Mouse (Mus musculus) cerebellum, adult 9-10 months (tissue): ENCODE results near the gene Tbxas1.

Experiments used
- DNase-seq: peaks from one replicate; pipeline ENCODE4 v3.0.0; 2022

Gene Tbxas1

DNA sequence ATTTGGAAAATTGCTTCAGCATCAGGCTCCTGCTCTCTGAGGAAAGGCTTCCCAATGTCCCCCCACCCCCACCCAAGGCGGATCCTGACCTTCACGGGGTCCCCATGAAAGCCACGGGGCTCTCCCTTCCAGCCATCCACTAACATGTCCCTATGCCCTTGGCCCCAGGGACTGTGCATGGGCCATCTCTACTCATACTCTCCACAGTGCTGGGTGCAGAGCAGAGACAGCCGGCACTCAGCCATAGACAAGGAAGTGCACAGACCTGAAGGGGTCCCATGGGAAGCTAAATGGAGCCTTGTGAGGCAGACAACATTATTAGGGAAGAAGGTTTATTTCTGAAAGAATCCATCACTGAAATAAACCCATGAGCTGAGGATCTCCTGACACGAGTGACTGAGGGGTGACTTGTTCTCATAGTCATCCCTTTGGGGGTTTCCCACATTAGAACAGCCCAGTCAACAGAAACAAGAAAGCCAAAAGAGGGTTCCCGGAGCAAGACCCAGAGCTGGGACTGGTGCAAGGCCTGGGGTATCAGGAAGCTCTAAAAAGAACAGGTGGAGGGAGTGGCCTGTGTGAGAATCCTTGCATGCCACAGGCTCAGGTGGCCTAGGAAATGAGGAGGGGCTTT lies 179.8 kb downstream of the Tbxas1 start:
- DNase-seq = no peak

DNA sequence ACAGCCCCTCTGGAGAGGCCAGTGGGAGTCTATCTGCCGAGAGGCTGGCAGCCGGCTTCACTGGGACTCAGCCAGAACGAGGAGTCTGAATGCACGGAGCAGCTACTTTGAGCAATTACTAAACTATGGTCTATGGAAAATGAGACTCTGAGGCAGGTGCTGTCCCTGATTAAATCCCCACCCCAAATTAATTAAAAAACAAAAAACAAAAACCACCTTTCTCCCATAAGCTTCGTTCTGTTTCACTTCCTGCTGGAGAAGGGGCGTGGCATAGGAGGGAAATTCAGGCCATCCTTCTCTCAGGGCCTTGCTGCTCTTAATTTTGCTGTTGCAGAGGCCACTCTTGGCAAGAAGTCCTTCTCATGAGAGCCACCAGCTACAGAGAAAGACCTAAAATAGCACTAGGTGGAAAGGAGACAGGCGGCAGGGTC lies 180.6 kb downstream of the Tbxas1 start:
- no peak for DNase-seq

DNA sequence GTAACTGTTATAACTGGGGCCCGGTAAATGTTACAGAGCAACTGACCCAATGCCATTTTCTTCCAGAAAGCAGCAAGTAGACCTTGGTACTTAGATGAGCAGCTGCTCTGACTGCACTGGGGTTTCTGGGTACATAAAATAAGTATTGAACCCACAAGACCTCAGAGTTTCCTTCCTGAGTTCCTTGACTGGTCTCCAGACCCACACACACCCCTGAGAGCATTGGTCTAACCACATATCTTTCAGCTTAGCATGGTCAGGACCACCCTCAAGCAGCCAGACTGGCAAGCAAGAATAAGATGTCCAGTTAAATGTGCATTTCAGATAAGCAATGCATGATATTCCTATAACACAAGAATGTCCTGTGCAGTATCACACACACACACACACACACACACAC lies 182.0 kb downstream of the Tbxas1 start:
- no peak for DNase-seq

DNA sequence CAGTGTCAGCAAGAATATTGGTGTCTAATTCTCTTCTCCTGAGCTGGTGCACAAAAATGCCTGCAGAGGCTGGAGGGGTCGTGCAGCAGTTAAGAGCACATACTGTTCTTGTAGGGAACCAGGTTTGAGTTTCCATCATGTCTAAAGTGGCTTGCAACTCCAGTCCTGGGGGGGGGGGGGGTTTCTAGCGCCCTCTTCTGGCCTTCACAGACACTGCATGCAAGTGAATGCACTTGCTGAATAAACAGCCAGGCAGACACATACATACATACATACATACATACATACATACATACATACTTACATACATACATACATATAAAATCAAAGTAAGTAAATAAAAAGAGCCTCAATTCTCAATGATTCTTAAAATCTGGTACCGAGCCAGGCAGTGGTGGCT lies 183.2 kb downstream of the Tbxas1 start:
- no peak for DNase-seq

DNA sequence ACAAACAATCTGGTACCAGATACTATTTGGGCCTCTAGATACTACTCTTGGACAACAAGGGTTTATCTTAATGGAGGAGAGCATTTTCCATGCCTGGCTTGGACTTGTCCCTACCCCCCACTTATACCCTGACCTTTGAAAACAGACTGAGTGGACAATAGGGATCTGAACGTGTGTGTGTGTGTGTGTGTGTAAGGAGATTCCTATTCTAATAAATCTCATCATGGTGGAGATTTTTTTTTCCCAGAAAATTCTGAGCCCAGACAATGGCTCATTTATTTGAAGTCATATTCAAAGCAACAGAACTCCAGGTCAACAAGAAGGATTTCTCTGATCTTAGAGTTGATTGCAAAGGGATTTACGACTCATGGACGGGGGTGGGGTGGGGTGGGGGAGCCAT lies 183.7 kb downstream of the Tbxas1 start:
- DNase-seq = no peak

DNA sequence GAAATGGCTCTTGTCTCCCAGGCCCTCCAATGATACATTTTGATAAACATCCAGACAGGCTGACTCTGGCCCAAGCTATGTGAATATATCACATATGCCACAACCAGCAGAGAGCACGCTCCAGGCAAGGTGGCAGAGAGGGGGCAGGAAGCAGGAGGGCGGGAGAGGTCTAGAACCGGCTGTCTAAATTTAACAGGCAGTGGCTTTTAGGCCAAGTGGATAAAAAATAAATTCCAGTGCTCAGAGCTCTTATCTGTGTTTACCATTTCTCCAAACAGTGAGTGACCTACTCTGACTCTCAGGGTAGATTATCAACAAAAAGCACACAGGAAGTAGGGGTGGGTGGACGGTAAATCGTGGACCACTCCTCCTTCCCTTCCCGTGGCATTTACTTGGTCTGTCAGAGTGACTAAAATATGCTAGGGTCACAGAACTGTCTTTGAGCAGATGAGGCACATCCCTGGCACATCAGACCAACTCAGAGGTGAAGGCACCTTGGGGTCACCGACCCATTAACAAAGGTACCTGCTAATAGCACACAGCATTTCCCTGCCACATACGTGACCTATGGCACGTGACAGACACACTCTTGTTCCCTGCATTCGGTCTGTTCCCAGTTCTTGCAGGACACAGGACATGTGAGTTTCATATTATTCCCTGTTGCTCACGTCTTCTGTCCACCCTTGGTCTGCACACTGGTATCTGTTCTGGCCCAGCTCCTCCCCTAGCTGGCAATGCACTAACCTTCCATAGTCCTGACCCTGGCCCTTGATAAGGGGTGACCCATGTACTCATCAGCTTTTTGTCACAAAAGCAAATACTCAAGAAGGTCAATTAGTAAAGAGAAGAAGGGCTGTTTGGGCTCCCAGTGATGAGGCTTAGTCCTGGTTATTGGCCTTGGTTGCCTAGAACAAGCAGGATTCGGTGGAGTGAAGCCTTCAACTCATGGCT lies 184.6 kb downstream of the Tbxas1 start:
- DNase-seq = no peak

DNA sequence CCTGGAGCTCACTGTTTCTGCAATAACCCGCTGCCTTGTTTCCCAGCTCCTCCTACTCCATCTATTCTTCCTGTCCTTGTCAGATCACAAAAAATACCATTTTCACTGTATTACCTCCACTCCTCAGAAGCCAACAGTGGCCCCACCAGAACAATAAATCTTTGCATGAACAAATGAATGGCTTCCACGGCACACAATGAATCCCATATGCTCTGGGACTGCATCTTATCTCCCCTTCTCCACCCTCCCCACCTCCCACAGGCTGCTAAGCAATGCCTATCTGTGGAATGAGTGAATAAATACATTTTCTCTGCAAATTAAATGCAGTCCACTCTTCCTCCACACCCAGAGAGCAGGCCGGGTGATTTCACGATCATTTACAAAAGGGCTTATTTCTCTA lies 186.0 kb downstream of the Tbxas1 start:
- no peak for DNase-seq

DNA sequence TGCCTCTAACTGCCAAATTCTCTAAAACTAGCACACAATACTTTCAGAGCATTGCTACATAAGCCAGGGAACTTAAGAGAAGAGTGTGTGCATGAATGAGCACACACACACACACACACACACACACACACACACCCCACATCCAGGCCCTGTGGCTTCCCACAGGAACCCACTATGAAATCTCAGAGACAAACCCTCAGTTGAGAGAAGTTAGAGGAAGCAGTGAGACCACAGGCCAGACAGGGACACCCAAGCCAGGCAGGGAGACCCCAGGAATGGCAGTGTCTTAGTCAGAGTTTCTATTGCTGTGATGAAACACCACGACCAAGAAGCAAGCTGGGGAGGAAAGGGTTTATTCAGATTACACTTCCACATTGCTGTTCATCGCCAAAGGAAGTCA lies 188.3 kb downstream of the Tbxas1 start:
- no peak for DNase-seq

DNA sequence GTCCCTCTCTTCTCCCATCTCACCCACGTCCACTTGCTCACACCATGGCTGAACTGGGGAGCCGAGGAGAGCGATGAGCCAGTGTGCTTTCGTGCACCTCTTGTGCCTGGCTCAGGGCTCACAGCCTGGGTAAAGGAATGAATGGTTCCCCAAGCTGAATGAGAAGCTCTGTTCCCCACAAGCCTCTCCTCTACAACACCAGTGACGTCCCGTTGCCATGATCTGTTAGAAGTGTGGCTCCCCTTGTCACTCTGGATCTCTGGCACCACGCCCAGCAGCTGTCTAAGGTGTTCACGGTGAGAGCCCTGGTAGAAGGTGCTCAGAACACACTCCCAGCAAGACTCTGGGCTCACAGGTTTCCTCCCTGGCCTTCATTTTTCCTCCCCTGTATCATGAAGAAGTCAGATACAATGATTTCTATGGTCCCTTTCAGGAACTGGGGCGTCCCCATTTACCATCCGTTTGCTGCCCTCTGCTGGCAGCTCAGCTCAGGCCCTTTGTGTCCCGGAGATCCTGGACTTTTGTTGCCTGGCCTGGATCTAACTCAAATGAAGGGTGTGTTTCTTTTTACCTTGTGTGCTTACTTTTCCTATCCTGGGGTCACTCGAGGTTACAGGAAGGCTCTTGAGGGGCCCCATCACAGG lies 191.9 kb downstream of the Tbxas1 start:
- peak; percentile 81 for DNase-seq

DNA sequence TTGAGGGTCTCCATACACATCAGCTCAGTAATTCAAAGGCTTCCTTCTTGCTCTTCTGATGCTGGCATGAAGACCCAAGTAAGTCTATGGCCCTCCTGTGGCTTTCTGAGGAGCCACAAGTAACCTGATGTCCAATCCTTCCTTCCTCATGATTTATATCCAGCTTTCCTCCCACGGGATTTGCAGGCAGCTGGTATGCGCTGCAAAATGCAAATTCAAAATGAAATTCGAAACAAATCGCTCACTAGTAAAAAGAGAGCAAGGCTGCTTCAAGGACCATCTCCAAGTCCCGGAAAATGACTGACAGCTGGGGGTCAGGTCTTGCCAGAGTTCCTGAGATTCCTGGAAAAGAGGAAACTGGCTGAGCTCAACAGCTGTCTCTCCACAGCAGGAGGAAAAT lies 197.5 kb downstream of the Tbxas1 start:
- DNase-seq = no peak

DNA sequence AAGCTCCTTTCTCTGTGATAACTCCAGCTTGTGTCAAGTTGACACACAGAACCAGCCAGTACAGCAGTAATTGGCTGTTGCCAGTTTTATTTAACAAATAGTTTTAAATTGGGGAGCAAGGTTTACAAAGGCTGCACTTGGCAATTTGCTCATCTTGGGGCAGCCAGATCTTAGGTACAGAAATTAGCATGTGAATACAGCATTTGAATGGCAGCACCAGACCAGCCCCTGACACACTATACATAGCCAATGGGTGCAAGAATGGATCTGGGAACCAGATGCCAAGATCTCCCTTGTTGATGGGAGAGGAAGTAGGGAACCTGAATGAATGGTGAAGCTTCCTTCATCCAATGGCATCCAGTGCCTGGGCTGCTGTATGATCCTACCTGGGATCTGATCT lies 199.0 kb downstream of the Tbxas1 start:
- DNase-seq = no peak

DNA sequence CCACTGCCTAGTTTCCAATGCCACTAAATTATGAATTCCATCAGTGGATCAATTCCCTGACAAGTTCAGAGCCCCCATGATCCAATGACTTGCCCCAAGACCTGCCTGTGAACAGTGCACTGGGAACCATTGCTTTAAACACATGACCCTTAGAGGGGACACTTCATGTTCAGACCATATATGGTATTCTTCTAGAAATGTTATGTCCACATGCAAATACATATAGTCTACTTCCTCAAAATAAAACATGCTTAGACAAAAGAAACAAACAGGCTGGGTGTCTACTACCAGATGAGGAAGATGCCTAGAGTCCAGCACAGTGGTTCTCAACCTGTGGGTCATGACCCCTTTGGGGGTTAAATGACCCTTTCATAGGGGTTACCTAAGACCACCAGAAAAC lies 201.3 kb downstream of the Tbxas1 start:
- DNase-seq = no peak

DNA sequence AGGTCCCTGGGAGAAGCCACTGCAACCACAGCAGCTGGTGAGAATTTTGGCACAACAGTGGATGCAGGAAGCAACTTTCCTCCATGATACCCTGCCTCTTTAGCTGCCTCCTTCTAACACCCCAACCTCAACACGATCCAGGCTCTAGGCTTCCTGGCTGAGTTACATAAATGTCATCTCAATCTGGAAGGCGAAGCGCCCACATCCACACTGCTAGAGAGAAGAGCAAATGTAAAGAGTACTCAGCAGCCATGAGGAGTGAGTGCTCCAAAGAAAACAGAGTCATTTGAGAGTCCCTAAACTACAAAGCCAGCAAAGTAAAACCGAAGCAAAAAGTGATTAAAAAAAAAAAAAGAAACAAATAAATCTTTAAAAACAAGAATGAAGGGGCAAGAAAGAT lies 229.4 kb downstream of the Tbxas1 start:
- no peak for DNase-seq

DNA sequence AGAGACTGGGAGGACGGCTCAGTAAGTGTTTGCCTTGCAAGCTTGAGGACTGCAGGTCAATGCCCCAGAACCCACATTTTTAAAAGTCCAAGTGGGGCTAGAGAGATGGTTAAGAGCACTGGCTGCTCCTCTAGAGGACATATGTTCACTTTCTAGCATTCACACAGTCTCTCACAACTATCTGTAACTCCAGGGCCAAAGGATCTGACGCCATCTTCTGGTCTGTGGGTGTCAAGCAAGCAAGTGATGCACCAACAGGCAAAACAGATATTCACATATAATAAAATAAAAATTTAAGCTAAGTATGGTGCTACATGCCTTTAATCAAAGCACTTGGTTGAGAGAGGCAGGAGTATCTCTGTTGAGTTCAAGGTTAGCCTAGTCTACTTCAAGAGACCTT lies 231.6 kb downstream of the Tbxas1 start:
- DNase-seq = no peak

DNA sequence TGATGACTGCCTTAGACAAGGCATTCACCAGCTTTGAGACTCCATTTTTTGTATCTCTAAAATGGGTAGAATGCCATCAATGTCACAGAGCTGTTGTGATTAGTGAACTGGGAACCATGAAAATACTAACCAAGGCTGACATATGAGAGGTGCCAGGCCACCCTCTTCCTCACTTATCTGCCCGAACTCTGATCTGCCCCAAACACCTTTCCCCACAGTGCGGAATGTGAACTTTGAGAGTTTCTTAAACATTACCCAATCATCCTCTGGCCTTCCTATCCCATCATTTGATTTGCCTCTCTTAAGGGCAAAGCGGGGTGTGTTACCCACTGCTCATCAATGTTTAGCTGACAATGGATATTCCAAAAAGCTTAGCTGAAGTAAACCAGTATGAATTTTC lies 237.5 kb downstream of the Tbxas1 start:
- no peak for DNase-seq

DNA sequence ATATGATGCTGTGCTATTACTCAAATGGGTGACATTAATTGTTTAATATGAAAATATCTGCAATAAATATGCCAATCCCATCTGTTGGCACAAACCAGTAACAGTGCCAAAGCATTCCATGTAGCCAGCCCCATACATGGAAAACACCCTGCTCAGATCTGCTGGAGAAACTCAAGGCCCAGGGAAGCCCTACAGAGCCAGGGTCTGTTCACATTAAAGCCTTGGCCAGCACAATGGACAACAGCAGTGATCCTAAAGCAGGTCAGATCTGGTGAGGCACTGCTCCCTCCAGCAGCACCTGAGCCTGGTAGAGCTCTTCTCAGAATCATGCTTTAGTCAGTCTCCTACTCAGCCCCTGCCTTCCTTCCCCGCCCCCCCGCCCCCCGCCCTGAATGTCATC lies 237.9 kb downstream of the Tbxas1 start:
- peak; percentile 78 for DNase-seq

DNA sequence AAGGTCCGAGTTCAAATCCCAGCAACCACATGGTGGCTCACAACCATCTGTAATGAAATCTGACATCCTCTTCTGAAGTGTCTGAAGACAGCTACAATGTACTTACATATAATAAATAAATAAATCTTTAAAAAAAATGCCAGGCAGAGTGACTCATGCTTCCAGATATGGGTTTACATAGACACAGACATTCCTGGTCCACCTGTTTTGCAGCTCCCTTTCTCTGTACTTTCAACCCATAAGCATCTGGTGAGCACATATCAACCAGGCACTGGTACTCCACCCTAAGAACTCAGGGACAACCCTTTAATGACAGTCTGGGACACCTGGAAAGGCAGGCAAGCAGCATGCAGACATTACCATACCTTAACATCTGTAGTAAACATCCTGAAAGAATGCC lies 240.2 kb downstream of the Tbxas1 start:
- no peak for DNase-seq

DNA sequence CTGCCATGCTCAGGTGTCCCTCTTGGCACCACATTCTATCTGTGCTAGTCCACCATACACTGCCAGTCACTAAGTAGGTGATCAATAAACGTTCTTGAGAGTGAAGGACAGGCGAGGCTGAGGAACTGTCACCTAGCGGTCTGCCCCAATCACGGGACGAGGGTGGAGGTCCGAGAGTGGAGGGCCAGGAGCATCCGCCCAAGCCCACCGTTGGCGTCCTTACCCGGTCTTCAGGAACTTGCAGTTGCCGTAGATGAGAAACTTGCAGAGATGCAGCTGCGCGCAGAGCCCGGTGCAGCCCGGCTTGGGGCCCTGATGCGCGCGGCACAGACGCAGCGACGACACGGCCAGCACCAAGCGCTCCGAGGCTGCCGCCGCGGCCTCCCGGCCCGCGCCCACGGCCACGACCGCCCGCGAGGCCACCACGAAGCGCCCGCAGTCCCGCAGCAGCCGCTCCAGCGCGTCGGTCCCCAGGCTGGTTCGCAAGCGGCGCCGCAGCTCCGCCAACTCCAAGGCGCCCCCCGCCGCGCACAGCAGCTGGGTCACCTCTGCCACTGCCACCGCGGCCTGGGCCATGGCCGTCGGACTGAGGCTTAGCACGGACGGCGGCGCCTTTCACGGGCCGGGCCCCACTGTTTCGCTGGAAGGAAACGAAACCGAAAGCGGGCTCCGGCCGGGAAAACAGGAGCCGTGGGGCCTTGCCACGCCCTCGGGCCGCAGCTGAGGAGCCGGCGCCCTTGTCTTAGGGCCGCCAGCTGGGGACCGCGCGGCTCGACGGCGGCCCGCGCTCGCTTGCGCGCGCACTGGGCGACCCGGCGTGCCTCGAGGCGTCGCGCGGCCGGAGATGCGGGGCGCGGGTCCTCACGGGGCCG lies 242.6 kb downstream of the Tbxas1 start, which contains the start of gene Parp12:
Gene Parp12, minus strand, starts transcription at position 766 of the 872 bp plus-strand sequence.
- no peak for DNase-seq

DNA sequence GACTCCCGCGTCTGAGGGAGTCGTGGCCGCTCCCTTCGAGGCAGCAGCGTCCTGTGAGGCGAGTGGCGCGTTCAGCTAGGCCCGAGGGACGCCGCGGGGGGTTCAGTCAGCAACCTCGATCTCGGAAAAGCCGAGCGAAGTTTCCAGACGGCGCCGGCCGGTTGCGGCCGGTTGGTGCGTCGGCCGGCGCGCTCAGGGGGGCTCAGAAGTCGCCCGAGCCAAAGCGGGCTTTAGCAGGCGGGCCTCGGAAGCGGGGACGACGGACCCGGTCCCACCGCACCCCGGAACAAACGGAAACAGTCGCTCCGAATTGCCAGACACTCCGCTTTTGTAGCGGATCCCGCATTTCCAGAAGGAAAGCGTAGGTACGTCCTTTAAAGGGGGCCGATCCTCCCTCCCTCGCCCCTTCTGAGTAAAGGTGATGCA lies 243.3 kb downstream of the Tbxas1 start:
- DNase-seq = no peak

DNA sequence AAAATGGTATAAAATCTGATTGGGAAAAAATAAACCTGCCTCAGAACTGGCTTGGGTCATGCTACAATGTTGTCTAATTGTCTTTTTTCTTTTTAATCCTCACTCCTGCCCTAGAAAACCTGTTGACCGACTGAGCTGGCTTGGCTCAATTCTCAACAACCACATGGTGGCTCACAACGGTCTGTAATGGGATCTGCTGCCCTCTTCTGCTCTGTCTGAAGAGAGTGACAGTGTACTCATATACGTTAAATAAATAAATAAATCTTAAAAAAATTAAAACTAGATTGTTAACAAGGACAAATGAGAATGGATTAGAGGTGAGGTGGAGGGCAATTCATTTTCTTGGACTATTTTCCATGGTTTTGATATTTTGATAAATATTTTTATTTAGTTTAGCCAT lies 245.5 kb downstream of the Tbxas1 start:
- DNase-seq = no peak

DNA sequence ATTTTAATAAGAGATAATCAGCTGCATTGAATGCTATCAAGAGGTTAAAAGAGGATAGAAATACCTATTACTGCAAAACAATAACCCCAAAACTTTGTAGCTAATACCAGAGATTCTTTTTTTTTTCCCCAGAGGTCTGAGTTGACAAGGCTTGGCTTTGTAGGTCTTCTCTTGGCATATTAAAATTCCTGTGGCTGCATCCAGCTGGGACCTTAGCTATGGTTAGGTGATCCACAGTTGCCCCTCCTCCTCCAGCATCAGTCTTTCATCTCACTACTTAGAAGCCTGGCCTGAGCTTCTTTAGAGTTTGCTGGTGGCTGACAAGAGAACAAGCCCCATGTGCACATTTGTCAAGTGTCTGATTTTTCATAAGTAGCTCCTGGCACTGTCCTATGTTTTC lies 249.5 kb downstream of the Tbxas1 start:
- no peak for DNase-seq

DNA sequence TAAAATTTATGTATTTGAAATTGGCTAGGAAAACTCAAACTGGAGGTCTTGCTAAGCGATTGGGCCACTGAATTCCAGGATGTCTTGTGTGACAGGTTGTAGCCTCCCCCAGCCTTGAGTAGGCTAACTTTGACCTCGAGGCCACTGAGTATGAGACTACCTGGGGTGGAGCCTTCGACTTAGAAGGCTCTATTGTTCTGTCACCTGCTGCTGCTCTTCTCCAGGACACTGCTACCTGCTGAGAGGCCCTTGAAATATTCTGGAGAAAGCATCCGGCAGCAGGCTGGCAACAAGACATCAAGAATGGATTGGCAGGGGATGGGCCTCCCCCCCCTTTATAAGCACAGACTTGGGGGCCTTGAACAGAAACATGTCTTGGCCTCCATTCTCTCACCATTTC lies 256.3 kb downstream of the Tbxas1 start:
- DNase-seq = no peak

DNA sequence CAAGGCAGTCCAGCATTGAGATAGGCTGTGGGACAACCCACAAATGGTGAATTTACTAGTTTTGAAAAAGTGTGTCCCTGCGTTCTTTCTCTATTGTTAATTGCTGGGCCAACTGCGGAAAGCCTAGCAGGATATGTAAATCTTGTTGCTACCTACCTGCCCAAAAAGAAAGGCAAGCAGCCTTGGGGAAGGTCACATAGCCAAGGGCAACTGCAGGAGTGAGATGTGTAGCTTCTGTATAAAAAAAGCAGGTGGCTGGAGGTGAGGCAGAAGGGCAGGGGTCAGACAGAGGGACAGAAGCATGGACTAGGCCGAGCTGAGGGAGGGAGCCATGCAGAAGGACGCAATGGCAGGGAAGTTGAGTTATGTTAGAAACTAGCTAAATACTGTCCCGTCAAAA lies 257.4 kb downstream of the Tbxas1 start:
- no peak for DNase-seq
